Mouse (Mus musculus) limb, embryonic 10.5 days (tissue): ENCODE results near the gene Ecd. TPM values are rescaled to one million over a fixed set of nuclear protein-coding genes. Genes with fewer than 3 reads are reported as not detected.

Source experiments
- DNase-seq: peaks from one replicate; pipeline ENCODE4 v3.0.0-alpha.2; 2017; ENCODE audit warnings: low spot score
- H3K27ac ChIP-seq: fragments of 300-500 bp; sonication (generic); 2 replicates; pipeline ENCODE4 v1.5.1; 2016; ENCODE audit warnings: mild to moderate bottlenecking
- H3K27me3 ChIP-seq: fragments of 300-500 bp; sonication (generic); 2 replicates; pipeline ENCODE4 v1.6.1; 2016; ENCODE audit warnings: low read depth, mild to moderate bottlenecking; ENCODE audit not compliant: poor library complexity, severe bottlenecking
- H3K36me3 ChIP-seq: fragments of 300-500 bp; sonication (generic); 2 replicates; pipeline ENCODE4 v1.6.1; 2016; ENCODE audit warnings: mild to moderate bottlenecking, moderate library complexity
- H3K4me1 ChIP-seq: fragments of 300-500 bp; sonication (generic); 2 replicates; pipeline ENCODE4 v1.6.1; 2016
- H3K4me3 ChIP-seq: fragments of 300-500 bp; sonication (generic); 2 replicates; pipeline ENCODE4 v1.5.1; 2016; ENCODE audit warnings: mild to moderate bottlenecking, moderate library complexity
- H3K9me3 ChIP-seq: fragments of 300-500 bp; sonication (generic); replicated peaks from 2 replicates; pipeline ENCODE4 v1.6.1; 2016; ENCODE audit warnings: mild to moderate bottlenecking
- whole genome bisulfite sequencing: fragments of 180-500 bp; shearing (Covaris S2); methylation state at CpG from one replicate; pipeline ENCODE4 v1.1.7; 2016; 5-methylcytosine and 5-hydroxymethylcytosine counted together
- polyA plus RNA-seq: library from polyadenylated mRNA; unstranded; fragments of >200 nt; fragmentation: Nextera tagmentation; extraction: Ambion mirVana; gene quantifications from 2 replicates; pipeline ENCODE4 v1.2.1, GENCODE M21; 2016

The Ecd gene
- polyA plus RNA-seq, 1 experiment from 2014 or later: 71.7 TPM

- DNase-seq: no peak
- Histone ChIP-seq H3K4me3 (no peak overlapping the region), H3K4me1 (peaks cover 5% of the 10 kb centered on the region), H3K36me3 (no peaks in the 10 kb centered on the region), H3K27ac (no peak overlapping the region), H3K27me3 (no peaks in the 10 kb centered on the region), H3K9me3 (no peaks in the 10 kb centered on the region)
- 86% methylated on average over 3 of the region's 3 CpGs for WGBS
These were observed 49.8 kb downstream of the Ecd start for GRCm38 (mm10) chr14:20298131-20298530.

GRCm38 (mm10) chr14:20297616-20298015, 50.3 kb downstream of the Ecd start:
- Histone ChIP-seq H3K27ac (no peak overlapping the region), H3K4me1 (peaks cover 5% of the 10 kb centered on the region), H3K9me3 (no peaks in the 10 kb centered on the region), H3K36me3 (no peaks in the 10 kb centered on the region), H3K27me3 (no peaks in the 10 kb centered on the region), H3K4me3 (no peak overlapping the region)
- 87% methylated on average over 3 of the region's 3 CpGs for WGBS
- no peak for DNase-seq

GRCm38 (mm10) chr14:20294947-20295346, 53.0 kb downstream of the Ecd start:
- Histone ChIP-seq H3K4me1 (peaks cover 5% of the 10 kb centered on the region), H3K27me3 (no peaks in the 10 kb centered on the region), H3K36me3 (no peaks in the 10 kb centered on the region), H3K4me3 (peak overlapping the region; percentile 56), H3K27ac (0 out of 2 replicates have a peak overlapping the region, but pooled peaks have one; percentile 44), H3K9me3 (no peaks in the 10 kb centered on the region)
- no peak for DNase-seq
- 57% methylated on average over 8 of the region's 8 CpGs for WGBS

GRCm38 (mm10) chr14:20294117-20294892, 53.6 kb downstream of the Ecd start, which contains the start of gene Nudt13:
TSS of gene Nudt13 (plus strand) at chr14:20294697.
- H3K27ac ChIP-seq: peak within 1 kb of the TSS; percentile 75
- H3K9me3 ChIP-seq: no peaks in the 10 kb centered on the region
- WGBS: 24% methylated on average over 14 of the region's 14 CpGs
- peaks cover 5% of the 10 kb centered on the region for H3K4me1 ChIP-seq
- no peaks in the 10 kb centered on the region for H3K36me3 ChIP-seq
- DNase-seq: peak; percentile 62
- H3K27me3 ChIP-seq: no peaks in the 10 kb centered on the region
- peak within 1 kb of the TSS; percentile 56 for H3K4me3 ChIP-seq

GRCm38 (mm10) chr14:20291391-20291790, 56.5 kb downstream of the Ecd start:
- H3K27ac ChIP-seq: no peak overlapping the region
- no peaks in the 10 kb centered on the region for H3K27me3 ChIP-seq
- peaks cover 5% of the 10 kb centered on the region for H3K4me1 ChIP-seq

More at GRCm38 (mm10) chr14:20291391-20291790, 56.5 kb downstream of the Ecd start:
- no peak for DNase-seq
- Histone ChIP-seq H3K9me3 (no peaks in the 10 kb centered on the region), H3K4me3 (no peak overlapping the region), H3K36me3 (no peaks in the 10 kb centered on the region)
- 73% methylated on average over 4 of the region's 4 CpGs for WGBS

Other genes with a start within 250 kb of the Ecd start
- 11.5 and 12.3 TPM in 2 replicates for gene Saysd1, start 209.6 kb downstream of the Ecd start, polyA plus RNA-seq
- 7.3 and 8.9 TPM in 2 replicates for gene Kcnk5, start 166.3 kb downstream of the Ecd start, polyA plus RNA-seq
- not detected in 2 replicates for gene Kcnk16, start 78.9 kb downstream of the Ecd start, polyA plus RNA-seq
- gene Nudt13, start 53.4 kb downstream of the Ecd start, polyA plus RNA-seq: 11.5 and 15.5 TPM in 2 replicates
- 43.5 and 51.7 TPM in 2 replicates for gene Fam149b, start within 50 bp of the Ecd start, polyA plus RNA-seq
- gene Dnajc9, start 40.8 kb upstream of the Ecd start, polyA plus RNA-seq: 272 and 290 TPM in 2 replicates
- gene Mrps16, start 45.5 kb upstream of the Ecd start, polyA plus RNA-seq: 90.4 TPM in 2 replicates
- 0.29 and 0.90 TPM in 2 replicates for gene Cfap70, start 104.1 kb upstream of the Ecd start, polyA plus RNA-seq
- gene Anxa7, start 132.0 kb upstream of the Ecd start, polyA plus RNA-seq: 21.2 and 23.3 TPM in 2 replicates
- gene Mss51, start 148.8 kb upstream of the Ecd start, polyA plus RNA-seq: 0.83 and 1.3 TPM in 2 replicates
- gene Ppp3cb, start 198.5 kb upstream of the Ecd start, polyA plus RNA-seq: 35.7 and 43.2 TPM in 2 replicates